Mouse (Mus musculus) cerebellum, adult 9-11 months (tissue): Measurements from ENCODE around the gene Dhrs3.

Experiments used
- DNase-seq: peaks from one replicate; pipeline ENCODE4 v3.0.0; 2022

The Dhrs3 gene

GRCm38 (mm10) chr4:144898036-144898649 lies 5.5 kb downstream of the Dhrs3 start:
- DNase-seq, result no peak

- no peak for DNase-seq
These were observed 6.1 kb downstream of the Dhrs3 start for GRCm38 (mm10) chr4:144898737-144899136.

- no peak for DNase-seq
These were observed 9.0 kb downstream of the Dhrs3 start for GRCm38 (mm10) chr4:144901561-144902111.

- no peak for DNase-seq
These were observed 10.5 kb downstream of the Dhrs3 start for GRCm38 (mm10) chr4:144903088-144903487.

GRCm38 (mm10) chr4:144903932-144904331 lies 11.3 kb downstream of the Dhrs3 start:
- no peak for DNase-seq

GRCm38 (mm10) chr4:144905128-144905527 lies 12.5 kb downstream of the Dhrs3 start:
- no peak for DNase-seq

- DNase-seq, result no peak
These were observed 13.6 kb downstream of the Dhrs3 start for GRCm38 (mm10) chr4:144906001-144906889.

GRCm38 (mm10) chr4:144906978-144907703 lies 14.5 kb downstream of the Dhrs3 start:
- DNase-seq, result no peak

GRCm38 (mm10) chr4:144908825-144909224 lies 16.2 kb downstream of the Dhrs3 start:
- DNase-seq, result no peak

- no peak for DNase-seq
These were observed 17.7 kb downstream of the Dhrs3 start for GRCm38 (mm10) chr4:144910281-144910680.

- no peak for DNase-seq
These were observed 20.9 kb downstream of the Dhrs3 start for GRCm38 (mm10) chr4:144913298-144914152.

GRCm38 (mm10) chr4:144916520-144916919 lies 23.9 kb downstream of the Dhrs3 start:
- no peak for DNase-seq

- DNase-seq, result no peak
These were observed 24.5 kb downstream of the Dhrs3 start for GRCm38 (mm10) chr4:144917101-144917500.

- no peak for DNase-seq
These were observed 25.9 kb downstream of the Dhrs3 start for GRCm38 (mm10) chr4:144918501-144918900.

- DNase-seq, result no peak
These were observed 36.2 kb downstream of the Dhrs3 start for GRCm38 (mm10) chr4:144928693-144929436.

- peak; percentile 85 for DNase-seq
These were observed 37.2 kb downstream of the Dhrs3 start for GRCm38 (mm10) chr4:144929811-144930221.

- DNase-seq, result peak; percentile 21
These were observed 37.7 kb downstream of the Dhrs3 start for GRCm38 (mm10) chr4:144930366-144930765.

GRCm38 (mm10) chr4:144931167-144931566 lies 38.5 kb downstream of the Dhrs3 start:
- no peak for DNase-seq

- DNase-seq, result no peak
These were observed 41.9 kb downstream of the Dhrs3 start for GRCm38 (mm10) chr4:144934501-144934900.

- peak; percentile 22 for DNase-seq
These were observed 44.0 kb downstream of the Dhrs3 start for GRCm38 (mm10) chr4:144936563-144937154.

GRCm38 (mm10) chr4:144939847-144940411 lies 47.3 kb downstream of the Dhrs3 start:
- no peak for DNase-seq
